Mouse (Mus musculus) skeletal muscle tissue, adult 2 months (tissue): Measurements from ENCODE around the gene AW146154.
A peak's percentile ranks its signal among the peaks of the same experiment; 100 is the strongest.
"Not testable (repeated sequence)": the region's sequence is repeated elsewhere in the genome, so short reads cannot be mapped to it uniquely, and the experiment has no call there.

ENCODE experiments used
- DNase-seq: peaks from one replicate; pipeline ENCODE4 v3.0.0-alpha.2; 2012; ENCODE audit warnings: low read depth, low spot score

The AW146154 gene

GRCm38 (mm10) chr7:41499389-41500049 lies at the start of gene AW146154, which contains the start of gene Gm20449:
AW146154 (minus strand) TSS chr7:41499890.
Gm20449 (minus strand) TSS chr7:41499417.
- peak; percentile 85 for DNase-seq

DNA sequence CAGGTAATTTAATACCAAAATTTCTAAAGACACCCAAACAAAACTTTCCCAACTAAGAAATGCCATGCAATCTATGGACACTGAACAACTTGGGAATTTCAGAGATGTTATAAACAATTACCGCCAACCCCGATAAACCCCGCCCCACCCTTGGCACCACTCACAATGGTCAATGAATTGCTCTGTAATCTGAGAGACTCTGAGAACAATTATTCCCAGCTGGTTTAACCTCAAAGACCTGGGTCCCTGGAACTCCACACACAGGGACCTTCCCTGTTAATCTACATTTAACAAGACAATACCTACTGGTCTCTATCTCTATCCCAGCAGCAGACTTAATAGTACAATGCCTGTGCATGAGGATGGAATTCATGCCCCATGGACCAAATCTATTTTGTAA lies 13.0 kb upstream of the AW146154 start:
- no peak for DNase-seq

GRCm38 (mm10) chr7:41512207-41512606 lies 12.5 kb upstream of the AW146154 start:
- DNase-seq, result no peak

DNA sequence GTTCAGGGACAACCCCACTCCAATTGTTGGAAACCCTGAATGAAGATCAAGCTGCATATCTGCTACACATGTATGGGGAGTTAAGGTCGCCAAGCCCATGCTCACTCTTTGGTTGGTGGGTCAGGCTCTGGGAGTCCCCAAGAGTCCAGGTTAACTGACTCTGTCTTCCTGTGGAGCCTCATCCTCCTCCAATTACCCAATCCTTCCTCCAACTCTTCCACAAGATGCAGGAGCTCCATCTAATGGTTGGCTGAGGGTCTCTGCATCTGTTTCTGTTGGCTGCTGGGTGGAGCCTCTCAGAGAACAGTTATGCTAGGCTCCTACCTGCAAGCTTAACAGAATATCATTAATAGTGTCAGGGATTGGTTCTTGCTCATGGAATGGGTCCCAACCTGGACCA lies 2.7 kb upstream of the AW146154 start:
- DNase-seq, result no peak

GRCm38 (mm10) chr7:41500151-41500934 lies 653 bp upstream of the AW146154 start:
- peak; percentile 9 for DNase-seq

DNA sequence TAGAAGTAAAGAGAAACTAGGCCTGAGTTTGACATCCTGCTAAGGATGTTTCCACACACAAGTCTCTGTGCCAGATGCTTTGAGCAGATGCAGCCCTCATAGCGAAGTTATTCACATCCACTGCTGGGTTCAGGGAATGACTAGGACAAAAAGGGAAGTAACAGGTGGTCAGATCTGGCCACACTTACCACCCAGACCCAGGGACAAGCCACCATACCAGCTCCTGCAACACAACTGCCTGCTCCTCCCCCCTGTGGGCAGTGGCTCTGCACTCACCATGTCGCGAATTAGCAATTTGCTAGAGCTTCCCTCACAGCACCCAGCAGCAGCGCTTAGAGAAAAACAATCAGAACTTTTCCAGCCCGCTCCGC lies 687 bp downstream of the AW146154 start:
- DNase-seq, result not testable (repeated sequence)

GRCm38 (mm10) chr7:41498464-41498863 lies 1.2 kb downstream of the AW146154 start:
- not testable (repeated sequence) for DNase-seq

GRCm38 (mm10) chr7:41497871-41498270 lies 1.8 kb downstream of the AW146154 start:
- DNase-seq, result no peak

DNA sequence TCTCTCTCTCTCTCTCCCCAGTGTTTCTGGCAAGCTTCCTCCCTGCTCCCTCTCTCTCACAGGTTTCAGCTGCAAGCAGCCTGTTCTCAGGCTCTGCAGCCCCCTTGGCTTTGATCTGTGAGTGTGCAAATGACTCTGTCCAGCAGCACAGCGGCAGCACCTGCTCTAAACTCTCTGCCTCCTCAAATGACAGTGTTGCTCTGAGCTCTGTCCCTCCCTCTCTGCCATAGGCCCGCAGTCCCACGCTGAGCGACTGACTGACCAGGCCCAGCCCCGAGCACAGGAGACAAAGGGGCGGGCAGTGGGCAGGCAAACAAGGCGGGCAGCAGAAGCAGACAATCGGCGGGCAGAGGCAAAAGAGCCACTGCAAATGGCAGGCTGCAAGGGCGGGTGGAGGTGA lies 47.8 kb downstream of the AW146154 start:
- no peak for DNase-seq

DNA sequence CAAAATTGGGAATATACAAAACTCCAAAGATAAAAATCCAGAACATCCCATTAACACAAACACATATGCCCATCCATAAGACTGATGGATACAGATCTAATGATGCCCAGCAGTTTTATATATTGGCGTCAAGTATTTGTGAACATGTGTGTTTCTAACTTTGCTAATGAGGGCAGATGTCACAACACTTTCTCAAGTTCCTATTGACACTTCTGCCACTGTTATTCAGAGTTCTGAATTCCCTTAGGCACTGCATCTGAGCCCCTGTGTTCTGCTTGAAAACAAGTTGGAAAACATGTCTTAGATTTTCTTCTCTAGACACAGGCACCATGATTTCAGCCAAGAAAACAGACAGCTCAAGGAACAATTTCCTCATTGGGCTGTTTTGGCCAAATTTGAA lies 51.1 kb downstream of the AW146154 start, which contains the start of gene Vmn2r57:
Gene Vmn2r57, minus strand, starts transcription at position 101 of the 400 bp plus-strand sequence.
- not testable (repeated sequence) for DNase-seq
